Mouse (Mus musculus) adrenal gland, adult 8-10 months (tissue): Measurements from ENCODE around the gene Isoc2a. TPM values are rescaled to one million over a fixed set of nuclear protein-coding genes. Genes with fewer than 3 reads are reported as not detected.

Experiments
- DNase-seq: peaks from one replicate; pipeline ENCODE4 v3.0.0; 2022
- total RNA-seq, 4 experiments: library from RNA; stranded (reverse); gene quantifications; 2 replicates each; pipeline ENCODE4 v1.2.4; 2022

Isoc2a gene
- total RNA-seq, 4 experiments from 2014 or later: 21.8 to 38.6 (median 30.3) TPM

- DNase-seq: no peak
Observed at GRCm38 (mm10) chr7:4919096-4919495, 42.1 kb downstream of the Isoc2a start.

- DNase-seq: no peak
Observed at GRCm38 (mm10) chr7:4919971-4920370, 43.0 kb downstream of the Isoc2a start.

GRCm38 (mm10) chr7:4920496-4920895, 43.5 kb downstream of the Isoc2a start:
- no peak for DNase-seq

GRCm38 (mm10) chr7:4920976-4921823, 44.2 kb downstream of the Isoc2a start:
- DNase-seq: no peak

- no peak for DNase-seq
Observed at GRCm38 (mm10) chr7:4921824-4922482, 45.0 kb downstream of the Isoc2a start, which contains the start of gene Nat14. Gene Nat14 (plus strand): TSS chr7:4922028.

GRCm38 (mm10) chr7:4922508-4922907, 45.6 kb downstream of the Isoc2a start:
- DNase-seq: peak; percentile 69

GRCm38 (mm10) chr7:4922931-4923565, 46.1 kb downstream of the Isoc2a start:
- DNase-seq: no peak

- no peak for DNase-seq
Observed at GRCm38 (mm10) chr7:4923586-4924364, 46.8 kb downstream of the Isoc2a start.

GRCm38 (mm10) chr7:4924483-4924882, 47.5 kb downstream of the Isoc2a start:
- no peak for DNase-seq

GRCm38 (mm10) chr7:4924891-4925301, 47.9 kb downstream of the Isoc2a start:
- DNase-seq: no peak

- DNase-seq: no peak
Observed at GRCm38 (mm10) chr7:4925441-4926381, 48.8 kb downstream of the Isoc2a start, which contains the start of gene Ssc5d. Gene Ssc5d (plus strand): TSS chr7:4925785.

GRCm38 (mm10) chr7:4926849-4927248, 49.9 kb downstream of the Isoc2a start:
- no peak for DNase-seq

GRCm38 (mm10) chr7:4927711-4928110, 50.8 kb downstream of the Isoc2a start:
- no peak for DNase-seq

- no peak for DNase-seq
Observed at GRCm38 (mm10) chr7:4928323-4928722, 51.4 kb downstream of the Isoc2a start.

GRCm38 (mm10) chr7:4933103-4933502, 56.1 kb downstream of the Isoc2a start:
- DNase-seq: no peak

- DNase-seq: no peak
Observed at GRCm38 (mm10) chr7:4934160-4934914, 57.4 kb downstream of the Isoc2a start.

- no peak for DNase-seq
Observed at GRCm38 (mm10) chr7:4936832-4937231, 59.9 kb downstream of the Isoc2a start.

- DNase-seq: no peak
Observed at GRCm38 (mm10) chr7:4937392-4937791, 60.4 kb downstream of the Isoc2a start.

- DNase-seq: no peak
Observed at GRCm38 (mm10) chr7:4938456-4938855, 61.5 kb downstream of the Isoc2a start.

- peak; percentile 72 for DNase-seq
Observed at GRCm38 (mm10) chr7:4940068-4940479, 63.1 kb downstream of the Isoc2a start.
